Mouse (Mus musculus) lung, postnatal 0 days (tissue): ENCODE results near the gene Lyrm9.

Source experiments
- CTCF ChIP-seq: IDR thresholded peaks from 2 replicates; pipeline ENCODE4 v1.5.1; 2016; ENCODE audit warnings: antibody characterized with exemption, mild to moderate bottlenecking
- EP300 ChIP-seq: IDR thresholded peaks from 2 replicates; pipeline ENCODE4 v1.6.1; 2016; ENCODE audit warnings: antibody characterized with exemption, mild to moderate bottlenecking, control low read depth

DNA sequence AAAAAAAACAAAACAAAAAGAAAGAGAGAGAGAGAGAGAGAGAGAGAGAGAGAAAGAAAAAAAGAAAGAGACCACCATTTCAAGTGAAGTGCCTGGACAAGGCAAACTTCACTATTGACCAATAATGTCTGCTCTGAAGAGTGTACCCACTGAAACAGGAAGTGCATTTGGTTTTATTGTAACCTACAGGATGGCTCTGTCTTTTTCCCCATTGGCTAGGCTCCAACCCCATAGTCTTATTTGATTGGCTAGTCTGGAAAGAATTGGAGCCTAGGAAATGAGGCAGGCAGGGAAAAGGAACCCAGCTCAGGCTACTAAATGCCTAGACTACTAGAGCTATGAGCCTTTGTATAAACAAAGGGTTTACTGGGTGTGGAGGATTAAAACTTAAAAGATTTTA, 17.0 kb upstream of the Lyrm9 start:
- TF ChIP-seq CTCF (no peak), EP300 (no peak)
